Mouse (Mus musculus): ENCODE results near the gene Rbm20.

- no peak for TF ChIP-seq POLR2A (IDR thresholded peaks at IDR 0.05; ENCODE audit: insufficient read depth, low read length)
- TF ChIP-seq CTCF (IDR thresholded peaks at IDR 0.05; ENCODE audit: low read depth, low read length) = no peak
- TF ChIP-seq EP300 (IDR thresholded peaks at IDR 0.05; ENCODE audit: insufficient read depth, low read depth, low read length) = no peak
Observed at GRCm38 (mm10) chr19:53881786-53882185, 204.7 kb downstream of the Rbm20 start.
